Mouse (Mus musculus) hindbrain, postnatal 0 days (tissue): ENCODE measurements around the gene Dynlrb2. TPM values are rescaled to one million over a fixed set of nuclear protein-coding genes. Genes with fewer than 3 reads are reported as not detected.

ENCODE experiments used
- ATAC-seq: fragments of 200-750 bp; cut with Nextera tagmentation; 2 replicates; pipeline ENCODE4 v1.8.0; 2017; ENCODE audit warnings: mild to moderate bottlenecking, moderate TSS enrichment, moderate library complexity
- DNase-seq: peaks from one replicate; pipeline ENCODE4 v3.0.0-alpha.2; 2015; ENCODE audit warnings: low spot score
- H3K27ac ChIP-seq: fragments of 300-500 bp; sonication (generic); 2 replicates; pipeline ENCODE4 v1.5.1; 2014; ENCODE audit warnings: mild to moderate bottlenecking
- H3K27me3 ChIP-seq: fragments of 300-500 bp; sonication (generic); 2 replicates; pipeline ENCODE4 v1.6.1; 2014; ENCODE audit warnings: low read length, mixed read lengths; ENCODE audit not compliant: insufficient read depth
- H3K36me3 ChIP-seq: fragments of 300-500 bp; sonication (generic); 2 replicates; pipeline ENCODE4 v1.6.1; 2014; ENCODE audit warnings: low read length, mixed read lengths; ENCODE audit not compliant: insufficient read depth
- H3K4me1 ChIP-seq: fragments of 300-500 bp; sonication (generic); 2 replicates; pipeline ENCODE4 v1.6.1; 2014; ENCODE audit warnings: antibody characterized with exemption, low read length, mixed read lengths; ENCODE audit not compliant: insufficient read depth
- H3K4me2 ChIP-seq: fragments of 300-500 bp; sonication (generic); 2 replicates; pipeline ENCODE4 v1.6.1; 2014; ENCODE audit warnings: low read depth, mild to moderate bottlenecking, low read length, moderate library complexity, mixed read lengths
- H3K4me3 ChIP-seq: fragments of 300-500 bp; sonication (generic); 2 replicates; pipeline ENCODE4 v1.5.1; 2014; ENCODE audit warnings: low read length
- H3K9ac ChIP-seq: fragments of 300-500 bp; sonication (generic); replicated peaks from 2 replicates; pipeline ENCODE4 v1.6.1; 2014; ENCODE audit warnings: mild to moderate bottlenecking, low read length, moderate library complexity, mixed read lengths
- H3K9me3 ChIP-seq: fragments of 300-500 bp; sonication (generic); 2 replicates; pipeline ENCODE4 v1.6.1; 2016; ENCODE audit warnings: low read length, mixed read lengths
- CTCF ChIP-seq: IDR thresholded peaks from 2 replicates; pipeline ENCODE4 v1.5.1; 2016; ENCODE audit warnings: antibody characterized with exemption, control low read depth, low read depth
- WGBS: fragments of 180-500 bp; shearing (Covaris S2); extraction: QIAGEN DNeasy Blood & Tissue Kit; methylation state at CpG from one replicate; pipeline ENCODE4 v1.1.7; 2014; 5-methylcytosine and 5-hydroxymethylcytosine counted together
- polyA plus RNA-seq: library from polyadenylated mRNA; unstranded; fragments of >200 nt; fragmentation: Nextera tagmentation; extraction: Ambion mirVana; gene quantifications from 2 replicates; pipeline ENCODE4 v1.2.1, GENCODE M21; 2015
- total RNA-seq: library from RNA; depleted of rRNA; stranded (reverse); fragments of >200 nt; gene quantifications from 2 replicates; pipeline ENCODE4 v1.2.3, GENCODE M21; 2014; rRNA removed

Dynlrb2 gene
- total and polyA plus RNA-seq, 2 experiments from 2014 or later, result 13.7 to 20.2 TPM

DNA sequence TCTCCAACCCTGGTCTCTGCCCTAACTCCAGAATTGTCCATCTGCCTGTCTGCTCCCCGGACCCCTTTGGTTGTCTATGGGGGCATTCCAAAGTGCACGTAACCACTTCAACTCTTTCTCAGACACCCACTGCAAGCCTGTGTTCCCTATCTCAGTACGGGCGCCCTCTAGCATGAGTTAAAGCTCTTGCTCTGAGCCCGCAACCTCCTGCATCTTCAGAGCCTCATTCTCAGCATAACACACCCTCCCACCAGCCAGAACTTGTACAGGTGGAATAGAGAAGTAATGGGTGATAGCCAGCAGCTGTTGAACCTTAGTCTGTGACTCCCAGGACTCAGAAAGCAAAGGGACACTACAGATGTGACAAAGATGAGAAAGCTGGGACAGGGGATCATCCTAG is 32.0 kb downstream of the Dynlrb2 start:
- Histone ChIP-seq H3K27ac (no peak overlapping the region), H3K36me3 (no peaks in the 10 kb centered on the region), H3K4me1 (no peaks in the 10 kb centered on the region), H3K4me2 (no peak overlapping the region), H3K9me3 (0 out of 2 replicates have a peak, but pooled peaks cover 2% of the 10 kb centered on the region), H3K27me3 (no peaks in the 10 kb centered on the region), H3K9ac (no peak overlapping the region), H3K4me3 (no peak overlapping the region)
- 84% methylated on average over 5 of the region's 5 CpGs for WGBS
- ATAC-seq, result no peak
- DNase-seq, result no peak
- TF ChIP-seq CTCF, result no peak

DNA sequence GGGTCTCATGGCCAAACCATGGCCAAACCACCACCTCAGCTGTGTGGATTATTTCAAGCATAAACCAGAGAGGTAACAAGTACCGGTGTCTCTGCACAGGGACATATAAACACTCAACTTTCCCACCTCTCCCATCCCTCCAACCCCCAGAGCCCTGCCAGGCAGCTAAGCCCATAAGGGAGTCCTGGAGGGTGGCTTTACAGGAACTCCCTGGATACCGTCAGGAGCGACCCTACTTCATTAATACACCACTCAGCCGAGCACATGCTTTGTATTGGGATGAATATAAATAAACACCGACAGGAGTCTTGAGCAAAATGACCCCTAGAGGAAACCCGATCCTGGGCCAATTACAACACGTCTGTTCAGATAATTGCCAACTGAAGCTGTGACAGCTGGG is 34.0 kb downstream of the Dynlrb2 start:
- no peaks in the 10 kb centered on the region for H3K36me3 ChIP-seq
- 46% methylated on average over 7 of the region's 7 CpGs for WGBS
- ATAC-seq (no peak), DNase-seq (no peak)
- H3K4me3 ChIP-seq, result no peak overlapping the region
- no peak for TF ChIP-seq CTCF
- H3K9me3 ChIP-seq, result no peaks in the 10 kb centered on the region
- no peak overlapping the region for H3K27ac ChIP-seq
- H3K4me2 ChIP-seq, result no peak overlapping the region
- H3K27me3 ChIP-seq, result no peaks in the 10 kb centered on the region
- H3K9ac ChIP-seq, result no peak overlapping the region
- H3K4me1 ChIP-seq, result no peaks in the 10 kb centered on the region

DNA sequence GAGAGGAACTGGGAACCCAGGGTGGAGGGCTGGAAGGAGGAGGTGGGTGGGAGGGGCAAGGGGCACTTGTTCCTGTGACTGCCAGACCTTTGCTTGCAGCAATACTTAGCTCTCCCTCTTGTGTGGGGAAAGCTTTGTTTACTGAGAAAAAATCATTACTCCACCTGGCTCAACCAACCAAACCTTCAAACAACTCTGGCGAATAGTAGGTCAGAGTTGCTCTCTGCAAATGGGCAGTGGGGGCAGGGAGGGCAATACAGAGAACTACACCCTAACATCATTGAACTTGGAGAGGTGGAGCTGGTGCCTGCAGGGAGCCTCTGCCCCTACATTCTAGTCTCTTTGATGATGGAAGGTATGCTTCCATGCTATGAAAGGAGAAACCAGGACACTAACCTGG is 35.4 kb downstream of the Dynlrb2 start:
- DNase-seq (no peak), ATAC-seq (no peak)
- H3K4me3 ChIP-seq, result no peak overlapping the region
- H3K27me3 ChIP-seq, result no peaks in the 10 kb centered on the region
- H3K4me1 ChIP-seq, result no peaks in the 10 kb centered on the region
- TF ChIP-seq CTCF, result no peak
- no peaks in the 10 kb centered on the region for H3K36me3 ChIP-seq
- H3K27ac ChIP-seq, result no peak overlapping the region
- WGBS, result 94% methylated on average over 1 of the region's 1 CpGs
- H3K9me3 ChIP-seq, result no peaks in the 10 kb centered on the region
- H3K4me2 ChIP-seq, result no peak overlapping the region
- no peak overlapping the region for H3K9ac ChIP-seq

DNA sequence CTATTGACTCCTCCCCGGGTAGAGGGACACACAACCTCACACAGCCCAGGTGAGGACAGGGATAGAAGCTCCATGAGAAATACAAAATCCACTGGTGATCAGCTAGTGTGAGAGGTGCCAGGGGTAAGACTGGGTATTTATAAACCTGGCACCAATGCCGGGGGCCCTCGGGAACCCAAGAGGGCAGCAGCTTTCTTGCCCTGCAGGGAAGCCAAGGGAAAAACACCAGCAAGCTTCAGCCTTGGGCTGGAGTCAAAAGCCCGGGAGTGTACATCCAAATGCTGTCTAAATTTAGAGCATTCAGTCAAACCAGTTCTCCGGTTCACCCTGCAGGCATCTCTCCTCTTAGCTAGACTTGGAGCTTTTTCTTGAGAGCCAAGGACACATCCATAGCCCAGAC is 38.1 kb downstream of the Dynlrb2 start:
- Histone ChIP-seq H3K4me3 (no peak overlapping the region), H3K36me3 (no peaks in the 10 kb centered on the region), H3K9ac (no peak overlapping the region), H3K4me2 (no peak overlapping the region), H3K27ac (no peak overlapping the region), H3K9me3 (no peaks in the 10 kb centered on the region), H3K4me1 (no peaks in the 10 kb centered on the region), H3K27me3 (no peaks in the 10 kb centered on the region)
- ATAC-seq (no peak), DNase-seq (no peak)
- WGBS, result 79% methylated on average over 5 of the region's 5 CpGs
- TF ChIP-seq CTCF, result no peak

DNA sequence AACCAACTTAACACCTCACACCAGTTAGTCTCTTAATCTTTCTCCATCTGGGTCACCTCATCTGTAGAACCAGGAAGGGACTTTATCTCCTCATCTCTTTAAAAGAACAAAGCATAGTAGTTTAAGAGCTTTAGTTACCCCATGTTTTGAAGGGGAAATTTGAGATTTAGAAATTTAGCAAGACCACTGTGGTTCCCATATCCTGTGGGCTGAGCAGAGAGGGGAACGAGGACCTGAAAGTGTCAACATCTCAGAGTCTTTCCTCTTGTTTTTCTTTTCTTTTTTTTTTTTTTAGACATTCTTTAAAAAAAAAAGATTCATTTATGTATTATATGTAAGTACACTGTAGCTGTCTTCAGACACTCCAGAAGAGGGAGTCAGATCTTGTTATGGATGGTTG is 38.6 kb downstream of the Dynlrb2 start:
- Histone ChIP-seq H3K9ac (no peak overlapping the region), H3K4me1 (no peaks in the 10 kb centered on the region), H3K36me3 (no peaks in the 10 kb centered on the region), H3K9me3 (no peaks in the 10 kb centered on the region), H3K27me3 (no peaks in the 10 kb centered on the region), H3K4me2 (no peak overlapping the region), H3K27ac (no peak overlapping the region), H3K4me3 (no peak overlapping the region)
- no peak for TF ChIP-seq CTCF
- ATAC-seq, result no peak
- 93% methylated on average over 1 of the region's 1 CpGs for WGBS
- no peak for DNase-seq

DNA sequence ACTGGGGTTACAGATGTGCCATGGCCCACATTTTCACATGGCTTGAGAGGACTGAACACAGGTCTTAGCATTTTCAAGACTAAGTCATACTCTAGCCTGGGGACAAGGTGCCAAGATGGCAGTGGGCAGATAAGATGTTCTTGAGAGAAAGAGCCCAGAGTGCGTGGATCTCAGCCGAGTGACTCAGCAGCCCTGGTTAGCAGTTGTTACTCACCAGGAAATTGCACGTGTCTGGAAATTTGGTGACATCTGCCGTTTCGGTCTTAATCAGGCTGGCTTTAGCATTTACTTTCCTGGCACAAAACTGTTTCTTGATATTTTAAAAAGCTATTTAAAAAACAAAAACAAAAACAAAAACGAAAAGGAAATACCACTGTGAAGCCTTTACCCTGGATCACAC is 47.5 kb downstream of the Dynlrb2 start:
- no peaks in the 10 kb centered on the region for H3K27me3 ChIP-seq
- H3K4me3 ChIP-seq, result no peak overlapping the region
- ATAC-seq (no peak), DNase-seq (no peak)
- TF ChIP-seq CTCF, result no peak
- no peaks in the 10 kb centered on the region for H3K36me3 ChIP-seq
- H3K4me2 ChIP-seq, result no peak overlapping the region
- 80% methylated on average over 6 of the region's 6 CpGs for WGBS
- no peaks in the 10 kb centered on the region for H3K4me1 ChIP-seq
- H3K9me3 ChIP-seq, result no peaks in the 10 kb centered on the region
- H3K27ac ChIP-seq, result no peak overlapping the region
- H3K9ac ChIP-seq, result no peak overlapping the region

DNA sequence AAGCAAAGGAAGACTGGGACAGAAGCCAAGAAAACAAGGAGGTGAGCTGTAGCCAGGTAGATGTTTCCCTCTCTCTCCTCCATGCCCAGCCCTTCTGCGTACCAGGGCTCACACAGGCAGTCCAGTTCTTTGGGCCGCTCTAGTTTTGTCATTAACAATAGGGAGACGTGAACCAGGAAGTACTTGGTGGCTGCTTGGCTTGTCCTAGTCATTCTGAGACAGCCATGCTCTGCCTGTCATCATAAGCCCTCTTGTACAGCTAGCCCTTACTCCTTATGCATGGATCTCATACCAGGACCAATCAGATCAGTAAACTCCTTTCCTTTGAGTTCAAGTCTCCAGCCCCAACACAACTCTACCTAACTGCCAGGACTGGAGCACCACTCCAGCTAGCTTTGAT is 48.0 kb downstream of the Dynlrb2 start:
- WGBS, result 87% methylated on average over 3 of the region's 3 CpGs
- Histone ChIP-seq H3K9me3 (no peaks in the 10 kb centered on the region), H3K9ac (no peak overlapping the region), H3K4me3 (no peak overlapping the region), H3K27ac (no peak overlapping the region), H3K4me1 (no peaks in the 10 kb centered on the region), H3K27me3 (no peaks in the 10 kb centered on the region), H3K36me3 (no peaks in the 10 kb centered on the region), H3K4me2 (no peak overlapping the region)
- ATAC-seq (no peak), DNase-seq (no peak)
- no peak for TF ChIP-seq CTCF

Other genes with a start within 250 kb of the Dynlrb2 start
- 7.2 and 10.6 TPM in 2 replicates for gene Cdyl2, start 228.0 kb downstream of the Dynlrb2 start, total RNA-seq
- gene Cdyl2, start 228.0 kb downstream of the Dynlrb2 start, polyA plus RNA-seq, result 13.6 and 15.3 TPM in 2 replicates